Mouse (Mus musculus) heart, postnatal 0 days (tissue): ENCODE measurements around the gene Piwil4. TPM values are rescaled to one million over a fixed set of nuclear protein-coding genes. Genes with fewer than 3 reads are reported as not detected.
"Not testable (repeated sequence)": the region's sequence is repeated elsewhere in the genome, so short reads cannot be mapped to it uniquely, and the experiment has no call there.

Source experiments
- ATAC-seq: fragments of 200-750 bp; cut with Nextera tagmentation; 2 replicates; pipeline ENCODE4 v1.8.0; 2017; ENCODE audit warnings: low read depth, moderate number of reproducible peaks, moderate library complexity; ENCODE audit not compliant: insufficient read depth
- DNase-seq: peaks from one replicate; pipeline ENCODE4 v3.0.0-alpha.2; 2016; ENCODE audit warnings: low spot score
- H3K27ac ChIP-seq: fragments of 300-500 bp; sonication (generic); 2 replicates; pipeline ENCODE4 v1.5.1; 2014; ENCODE audit warnings: low read depth, mild to moderate bottlenecking
- H3K27me3 ChIP-seq: fragments of 300-500 bp; sonication (generic); 2 replicates; pipeline ENCODE4 v1.6.1; 2014; ENCODE audit warnings: low read length, mixed read lengths; ENCODE audit not compliant: control insufficient read depth, insufficient read depth
- H3K36me3 ChIP-seq: fragments of 300-500 bp; sonication (generic); replicated peaks from 2 replicates; pipeline ENCODE4 v1.6.1; 2014; ENCODE audit warnings: low read length, mixed read lengths; ENCODE audit not compliant: control insufficient read depth, insufficient read depth
- H3K4me1 ChIP-seq: fragments of 300-500 bp; sonication (generic); 2 replicates; pipeline ENCODE4 v1.6.1; 2014; ENCODE audit warnings: antibody characterized with exemption; ENCODE audit not compliant: control insufficient read depth, insufficient read depth
- H3K4me2 ChIP-seq: fragments of 300-500 bp; sonication (generic); 2 replicates; pipeline ENCODE4 v1.6.1; 2014; ENCODE audit warnings: low read depth, mild to moderate bottlenecking, low read length, moderate library complexity
- H3K4me3 ChIP-seq: fragments of 300-500 bp; sonication (generic); 2 replicates; pipeline ENCODE4 v1.5.1; 2014; ENCODE audit warnings: low read depth, low read length
- H3K9ac ChIP-seq: fragments of 300-500 bp; sonication (generic); replicated peaks from 2 replicates; pipeline ENCODE4 v1.6.1; 2014; ENCODE audit warnings: low read depth, low read length, mixed read lengths
- H3K9me3 ChIP-seq: fragments of 300-500 bp; sonication (generic); replicated peaks from 2 replicates; pipeline ENCODE4 v1.6.1; 2016; ENCODE audit warnings: low read length; ENCODE audit not compliant: control insufficient read depth
- CTCF ChIP-seq: IDR thresholded peaks from 2 replicates; pipeline ENCODE4 v1.5.1; 2016; ENCODE audit warnings: antibody characterized with exemption, control low read depth, low read depth
- EP300 ChIP-seq: IDR thresholded peaks from 2 replicates; pipeline ENCODE4 v1.6.1; 2016; ENCODE audit warnings: antibody characterized with exemption, low read depth
- WGBS: fragments of 180-500 bp; shearing (Covaris S2); extraction: QIAGEN DNeasy Blood & Tissue Kit; methylation state at CpG from one replicate; pipeline ENCODE4 v1.1.7; 2014; 5-methylcytosine and 5-hydroxymethylcytosine counted together
- polyA plus RNA-seq: library from polyadenylated mRNA; unstranded; fragments of >200 nt; fragmentation: Nextera tagmentation; extraction: Ambion mirVana; gene quantifications from 2 replicates; pipeline ENCODE4 v1.2.1, GENCODE M21; 2015
- total RNA-seq: library from RNA; depleted of rRNA; stranded (reverse); fragments of >200 nt; gene quantifications from 2 replicates; pipeline ENCODE4 v1.2.3, GENCODE M21; 2014; ENCODE audit warnings: low replicate concordance

Piwil4 gene
- total and polyA plus RNA-seq, 2 experiments from 2014 or later = 0.12 TPM; not detected in 1

GRCm38 (mm10) chr9:14710910-14711309, 29.6 kb downstream of the Piwil4 start:
- Histone ChIP-seq H3K4me1 (no peaks in the 10 kb centered on the region), H3K9ac (no peak overlapping the region), H3K9me3 (no peaks in the 10 kb centered on the region), H3K36me3 (no peaks in the 10 kb centered on the region), H3K4me2 (no peak overlapping the region), H3K4me3 (no peak overlapping the region), H3K27me3 (no peaks in the 10 kb centered on the region), H3K27ac (no peak overlapping the region)
- 78% methylated on average over 3 of the region's 3 CpGs for WGBS
- no peak for TF ChIP-seq EP300
- no peak for TF ChIP-seq CTCF
- DNase-seq (no peak), ATAC-seq (no peak)

GRCm38 (mm10) chr9:14705321-14706162, 35.0 kb downstream of the Piwil4 start:
- Histone ChIP-seq H3K27me3 (no peaks in the 10 kb centered on the region), H3K4me1 (no peaks in the 10 kb centered on the region), H3K4me2 (no peak overlapping the region), H3K9me3 (no peaks in the 10 kb centered on the region), H3K36me3 (no peaks in the 10 kb centered on the region), H3K9ac (no peak overlapping the region), H3K4me3 (no peak overlapping the region), H3K27ac (no peak overlapping the region)
- no peak for ATAC-seq
- TF ChIP-seq EP300 (no peak), CTCF (no peak)
- DNase-seq = no peak
- 63% methylated on average over 13 of the region's 13 CpGs for WGBS

GRCm38 (mm10) chr9:14700795-14701194, 39.7 kb downstream of the Piwil4 start:
- H3K4me2 ChIP-seq, H3K4me3 ChIP-seq, H3K27ac ChIP-seq, H3K9me3 ChIP-seq, H3K4me1 ChIP-seq, H3K27me3 ChIP-seq, H3K36me3 ChIP-seq, H3K9ac ChIP-seq, ATAC-seq, DNase-seq: not testable (repeated sequence)
- WGBS = 100% methylated on average over 1 of the region's 1 CpGs
- peak; percentile 14 for TF ChIP-seq CTCF

- no peak for DNase-seq
- TF ChIP-seq EP300 (no peak), CTCF (no peak)
- Histone ChIP-seq H3K9me3 (no peaks in the 10 kb centered on the region), H3K36me3 (no peaks in the 10 kb centered on the region), H3K9ac (no peak overlapping the region), H3K27me3 (no peaks in the 10 kb centered on the region), H3K27ac (no peak overlapping the region), H3K4me3 (no peak overlapping the region), H3K4me1 (no peaks in the 10 kb centered on the region), H3K4me2 (no peak overlapping the region)
- ATAC-seq = no peak
- 40% methylated on average over 7 of the region's 7 CpGs for WGBS
Measured at GRCm38 (mm10) chr9:14699288-14699640, 41.3 kb downstream of the Piwil4 start.

- TF ChIP-seq EP300 = no peak
- TF ChIP-seq CTCF = peak; percentile 99
- Histone ChIP-seq H3K9me3 (no peaks in the 10 kb centered on the region), H3K9ac (no peak overlapping the region), H3K36me3 (no peaks in the 10 kb centered on the region), H3K27ac (no peak overlapping the region), H3K4me1 (no peaks in the 10 kb centered on the region), H3K27me3 (no peaks in the 10 kb centered on the region), H3K4me3 (no peak overlapping the region), H3K4me2 (no peak overlapping the region)
- DNase-seq (peak; percentile 88), ATAC-seq (peak; percentile 90)
- WGBS = 51% methylated on average over 9 of the region's 12 CpGs
Measured at GRCm38 (mm10) chr9:14698582-14699287, 41.8 kb downstream of the Piwil4 start.
